Mouse (Mus musculus) regulatory T cell (primary cell): ENCODE measurements around the gene Dock8.

Experiments
- in situ Hi-C: fragments of 300-600 bp; cut with MboI, MseI; formaldehyde crosslinking; loops from one replicate; pipeline ENCODE4 v1.15.1; 2025; ENCODE audit warnings: high pct_unique_total_duplicates

Gene Dock8

DNA sequence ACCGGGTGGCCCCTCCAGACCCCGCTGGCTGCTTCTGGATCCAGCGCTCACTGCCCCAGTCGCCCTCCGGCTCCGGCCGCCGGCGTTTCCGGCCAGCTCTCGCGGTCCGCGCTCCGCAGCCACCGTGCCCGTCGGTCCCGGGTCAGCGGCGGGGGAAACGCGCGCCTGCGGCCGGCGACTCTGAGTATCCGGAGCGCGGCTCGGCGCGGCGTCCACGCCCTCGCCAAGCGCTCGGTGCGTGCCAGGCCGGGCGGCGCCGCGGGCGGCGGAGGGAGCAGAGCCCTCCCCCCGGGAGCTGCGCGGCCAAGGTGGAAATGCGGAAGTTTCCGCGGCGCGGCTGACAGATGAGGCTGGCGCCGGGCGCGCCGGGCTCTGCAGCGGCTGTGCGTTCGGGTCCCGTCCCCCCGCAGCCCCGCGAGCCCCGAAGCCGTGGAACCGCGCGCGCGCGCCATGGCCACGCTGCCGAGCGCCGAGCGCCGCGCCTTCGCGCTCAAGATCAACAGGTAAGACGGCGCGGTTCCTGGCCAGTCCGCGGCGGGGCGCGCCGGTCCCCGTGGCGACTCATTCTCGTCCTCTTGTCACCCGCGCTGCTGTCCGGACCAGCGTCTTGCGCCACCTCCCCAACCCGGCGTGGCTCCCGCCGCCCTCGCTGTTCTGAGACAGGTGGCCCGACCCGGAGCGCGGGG is at the start of gene Dock8:
TSS of gene Dock8 (plus strand) at position 334 of the 686 bp plus-strand sequence.
- in situ Hi-C loops, result no loop called here

DNA sequence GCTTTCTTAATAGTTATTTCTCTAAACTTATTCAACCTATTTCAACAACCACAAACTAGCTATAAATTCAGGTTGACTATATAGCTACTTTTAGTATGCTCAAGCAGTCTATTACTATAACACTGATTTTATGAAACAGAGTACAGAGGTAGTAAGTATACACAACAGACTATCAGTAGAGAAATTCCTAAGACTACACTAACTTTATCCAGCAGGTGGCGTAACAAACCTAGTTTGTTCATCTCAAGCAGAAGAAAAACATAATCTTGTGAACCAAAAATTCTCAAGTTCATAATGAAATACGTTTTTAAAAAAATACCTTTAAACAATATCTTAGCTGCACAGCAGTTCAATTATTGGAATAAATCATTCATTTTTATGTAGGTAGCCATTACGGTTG is 40.8 kb upstream of the Dock8 start:
- in situ Hi-C loops, result no loop called here

DNA sequence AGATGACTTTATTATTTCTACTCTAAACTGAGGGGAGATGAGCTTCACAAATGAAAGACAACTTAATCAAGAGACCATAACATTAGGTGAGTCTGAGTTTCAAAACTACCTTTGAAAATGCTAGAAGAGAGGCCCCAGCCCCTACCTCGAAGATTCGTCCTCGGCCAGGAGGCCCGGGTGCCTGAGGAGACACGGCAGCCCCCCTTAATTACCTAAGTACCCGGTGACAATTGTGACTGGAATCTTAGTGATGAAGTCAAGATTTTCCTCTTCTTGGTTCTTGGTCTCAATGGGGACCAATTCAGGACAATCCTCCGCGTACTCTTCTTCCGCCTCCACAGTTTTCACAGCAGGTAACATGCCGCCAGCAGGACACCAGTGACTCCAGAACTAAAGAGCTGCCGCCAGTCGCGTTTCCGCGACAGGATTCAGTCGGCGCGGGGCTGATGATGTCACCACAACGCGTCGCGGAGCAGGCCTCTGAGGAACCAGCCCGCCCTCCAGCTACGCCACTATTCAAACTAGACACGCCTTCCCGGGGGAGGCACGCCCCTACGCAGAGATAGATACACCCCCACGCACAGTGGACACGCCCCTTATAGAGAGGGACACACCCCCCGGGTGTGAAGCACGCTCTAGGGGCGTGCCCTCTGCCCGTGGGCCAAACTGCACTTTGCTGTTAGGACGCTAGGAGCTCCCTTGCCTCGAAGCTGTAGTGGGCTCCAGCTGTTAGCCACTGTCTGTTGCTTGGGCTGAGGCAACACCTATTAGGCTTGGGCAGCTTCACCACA is 38.0 kb upstream of the Dock8 start, which contains the start of gene Cbwd1:
TSS of gene Cbwd1 (minus strand) at position 439 of the 791 bp plus-strand sequence.
- in situ Hi-C loops, result loop anchor here (10.0 kb wide), 1 partner anchor 93 kb away; no protein-coding TSS in a partner anchor

DNA sequence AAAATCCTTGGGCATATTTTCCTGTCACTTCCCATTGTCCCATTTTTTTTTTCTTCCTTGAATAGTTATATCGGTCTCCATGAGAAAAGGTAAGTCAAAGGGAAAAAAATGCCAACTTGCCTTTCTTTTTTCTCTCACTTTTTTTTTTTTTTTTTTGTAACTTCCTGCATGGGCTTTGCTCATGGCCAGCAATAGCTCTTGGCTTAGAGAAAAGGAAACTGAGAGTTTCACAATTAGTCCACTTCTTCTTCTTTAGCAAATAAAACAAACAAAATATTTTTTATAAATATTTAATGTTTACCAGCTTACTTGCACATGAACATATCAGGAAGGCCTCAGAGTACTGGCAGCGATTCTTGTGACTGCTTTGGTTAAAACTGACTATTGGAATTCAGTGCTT is 33.1 kb upstream of the Dock8 start:
- in situ Hi-C loops, result loop anchor here (5.0 to 10.0 kb wide), 2 partner anchors 89 to 371 kb away; no protein-coding TSS in a partner anchor

DNA sequence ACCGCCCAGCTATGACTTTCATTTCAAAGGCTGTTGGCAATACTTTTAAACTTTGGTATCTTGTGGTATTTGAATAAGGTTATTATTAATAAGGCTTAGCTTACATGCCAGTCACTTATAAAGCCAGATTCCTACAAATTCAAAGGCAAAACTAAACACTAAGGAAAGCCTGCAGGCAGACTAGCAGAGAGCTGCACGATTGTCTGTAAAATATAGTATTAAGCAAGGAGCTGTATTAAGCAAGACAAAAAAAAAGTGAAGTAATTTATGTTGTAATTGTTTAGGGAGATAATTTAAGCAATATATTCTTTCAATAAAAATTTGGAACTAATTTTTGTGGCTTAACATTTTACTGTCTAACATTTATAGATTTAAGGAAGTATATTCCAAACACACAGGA is 32.4 kb upstream of the Dock8 start:
- in situ Hi-C loops, result loop anchor here (5.0 to 10.0 kb wide), 2 partner anchors 88 to 370 kb away; no protein-coding TSS in a partner anchor

DNA sequence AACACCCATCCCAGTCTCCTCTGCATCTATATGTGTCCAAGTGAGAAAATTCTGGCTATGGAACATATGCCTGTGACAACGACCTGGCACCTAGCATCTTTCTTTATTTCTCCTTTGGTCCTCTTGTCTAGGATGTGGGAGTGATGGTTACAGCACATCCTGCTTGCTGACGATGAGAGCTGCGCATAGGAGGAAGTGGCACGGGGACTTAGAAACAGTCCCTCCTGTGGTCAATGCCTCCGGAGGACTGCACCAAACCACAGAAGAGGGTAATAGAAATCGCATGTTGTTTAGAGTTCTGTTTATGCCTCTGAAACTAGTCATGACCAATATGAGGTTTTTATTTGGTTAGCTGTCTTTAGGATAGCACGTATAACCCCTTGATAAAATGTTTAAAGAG is 28.0 kb upstream of the Dock8 start:
- in situ Hi-C loops, result loop anchor here (5.0 kb wide), 1 partner anchor 61 kb away; no protein-coding TSS in a partner anchor

DNA sequence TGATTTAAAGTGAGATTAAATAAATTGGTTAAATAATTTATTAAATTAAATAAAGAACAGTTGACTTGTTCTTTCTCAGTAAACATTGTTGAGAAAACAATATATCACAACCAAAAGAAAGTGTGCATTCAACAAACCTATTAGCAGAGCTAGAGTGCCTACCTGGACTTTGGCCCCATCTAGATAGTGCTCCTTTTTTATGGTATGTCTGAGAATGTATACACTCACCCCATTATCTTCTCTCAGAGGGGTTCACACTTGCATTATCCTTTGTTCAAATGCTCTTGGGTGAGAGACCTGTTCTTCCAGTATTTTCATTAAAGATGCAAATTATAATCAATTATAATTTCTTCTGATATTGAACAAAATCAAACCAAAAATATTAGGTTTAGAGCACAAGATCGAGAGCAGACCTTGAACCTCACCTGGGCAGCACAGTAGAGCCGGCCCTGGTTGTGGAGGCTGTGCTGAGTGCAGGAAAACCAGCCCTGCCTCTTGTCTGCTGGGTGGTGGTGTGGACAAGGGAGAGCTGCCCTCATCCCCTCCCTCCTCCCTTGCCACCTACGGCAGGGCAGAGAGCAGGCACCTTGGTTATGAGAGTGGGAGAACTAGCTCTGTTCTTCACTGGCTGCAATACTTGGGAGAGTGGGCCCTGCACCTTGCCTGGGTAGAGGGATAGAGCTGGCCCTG is 26.5 kb upstream of the Dock8 start:
- in situ Hi-C loops, result loop anchor here (5.0 kb wide), 1 partner anchor 59 kb away; no protein-coding TSS in a partner anchor

DNA sequence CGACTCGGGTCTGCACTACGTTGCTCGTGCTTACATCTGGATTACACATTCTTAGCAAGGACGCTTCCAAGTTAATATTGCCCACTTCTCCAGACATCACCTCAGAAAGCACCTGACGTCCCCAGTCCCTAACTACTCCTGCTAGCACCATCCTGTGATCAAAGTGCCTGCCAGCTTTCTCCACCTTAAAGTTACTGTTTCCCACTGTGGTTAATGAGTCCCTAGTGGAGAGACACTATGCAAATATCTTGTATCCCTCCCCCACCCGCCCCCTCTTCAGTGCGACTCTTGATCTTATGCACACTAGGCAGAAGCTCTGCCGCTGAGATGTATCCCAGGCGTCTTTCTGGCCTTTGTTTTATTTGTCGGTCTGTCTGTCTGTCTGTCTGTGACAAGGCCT is 21.3 kb upstream of the Dock8 start:
- in situ Hi-C loops, result no loop called here

DNA sequence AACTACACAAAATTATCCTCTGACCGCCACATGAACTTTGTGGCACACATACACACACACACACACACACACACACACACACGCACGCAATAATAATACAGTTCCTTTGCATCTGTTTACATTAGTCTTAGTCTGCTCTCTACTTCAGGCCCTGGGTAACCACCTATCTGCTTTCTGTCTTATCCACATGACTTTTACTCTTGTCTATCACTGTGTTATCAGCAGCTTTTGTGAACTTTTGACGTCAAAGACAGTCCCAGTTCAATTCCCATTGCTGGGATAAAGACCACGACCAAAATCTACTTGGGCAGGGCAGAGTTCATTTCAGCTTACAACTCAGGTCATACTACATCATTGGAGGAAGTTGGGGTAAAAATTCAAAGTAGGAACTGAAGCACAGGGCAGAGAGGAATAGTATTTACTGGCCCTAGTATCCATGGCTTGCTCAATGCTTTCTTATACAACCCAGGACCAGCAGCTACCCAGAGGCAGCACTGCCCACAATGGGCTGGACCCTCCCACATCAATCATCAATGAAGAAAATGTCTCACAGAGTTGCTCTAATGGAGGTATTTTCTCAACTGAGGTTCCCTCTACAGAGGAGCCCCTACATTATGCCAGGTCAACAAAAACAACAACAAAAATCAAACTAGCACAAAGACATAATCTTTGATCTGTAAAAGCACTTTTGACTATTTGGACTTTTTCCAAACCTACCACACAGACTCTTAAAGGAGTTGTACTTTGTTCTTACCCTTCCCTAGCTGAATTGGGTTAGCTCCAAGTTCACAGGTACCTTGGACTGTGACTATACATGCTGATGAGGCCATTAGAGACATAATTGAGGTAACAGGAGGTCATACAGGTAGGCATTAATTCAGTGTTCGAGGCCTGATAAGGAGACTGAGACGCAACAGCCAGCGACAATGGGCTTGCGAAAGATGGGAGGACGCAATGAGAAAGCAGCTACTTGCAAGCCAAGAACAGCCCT is 20.2 kb upstream of the Dock8 start:
- in situ Hi-C loops, result no loop called here

DNA sequence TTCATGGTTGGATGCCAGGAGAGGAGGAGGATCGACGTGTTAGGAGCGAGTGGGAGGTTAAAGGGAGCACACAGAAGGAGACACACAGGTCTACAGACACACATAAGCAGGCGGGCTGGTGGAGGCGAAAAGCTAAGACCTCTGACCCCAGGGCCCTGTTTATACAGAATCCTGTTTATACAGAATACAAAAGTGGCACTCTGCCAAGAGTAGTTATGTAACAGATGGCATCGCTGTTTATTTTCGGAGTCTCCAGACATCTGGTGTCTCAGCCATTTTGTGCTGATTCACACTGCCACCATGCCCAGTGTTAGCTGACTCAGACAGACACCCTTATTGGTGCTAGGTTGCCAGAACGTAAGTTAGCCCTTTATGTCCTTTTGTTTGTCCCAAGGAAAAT is 18.0 kb upstream of the Dock8 start:
- in situ Hi-C loops, result no loop called here

DNA sequence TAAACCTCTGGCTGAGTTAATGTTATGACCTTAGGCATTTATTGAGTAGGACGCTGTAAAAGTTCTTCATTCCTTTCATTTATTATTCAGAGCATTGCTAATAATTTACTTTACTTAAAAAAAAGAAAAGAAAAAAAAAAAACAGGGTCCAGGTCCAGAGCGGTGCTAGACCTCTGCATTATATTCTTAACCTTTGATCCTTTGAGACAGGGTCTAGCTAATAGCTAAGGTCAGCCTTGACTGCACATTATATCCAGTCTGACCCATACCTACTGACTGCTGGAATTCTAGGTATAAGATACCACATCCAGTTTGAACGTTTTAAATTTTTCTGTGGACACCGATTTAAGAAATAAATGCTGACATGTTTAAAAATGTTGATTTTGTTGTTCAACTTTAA is 16.3 kb upstream of the Dock8 start:
- in situ Hi-C loops, result no loop called here

DNA sequence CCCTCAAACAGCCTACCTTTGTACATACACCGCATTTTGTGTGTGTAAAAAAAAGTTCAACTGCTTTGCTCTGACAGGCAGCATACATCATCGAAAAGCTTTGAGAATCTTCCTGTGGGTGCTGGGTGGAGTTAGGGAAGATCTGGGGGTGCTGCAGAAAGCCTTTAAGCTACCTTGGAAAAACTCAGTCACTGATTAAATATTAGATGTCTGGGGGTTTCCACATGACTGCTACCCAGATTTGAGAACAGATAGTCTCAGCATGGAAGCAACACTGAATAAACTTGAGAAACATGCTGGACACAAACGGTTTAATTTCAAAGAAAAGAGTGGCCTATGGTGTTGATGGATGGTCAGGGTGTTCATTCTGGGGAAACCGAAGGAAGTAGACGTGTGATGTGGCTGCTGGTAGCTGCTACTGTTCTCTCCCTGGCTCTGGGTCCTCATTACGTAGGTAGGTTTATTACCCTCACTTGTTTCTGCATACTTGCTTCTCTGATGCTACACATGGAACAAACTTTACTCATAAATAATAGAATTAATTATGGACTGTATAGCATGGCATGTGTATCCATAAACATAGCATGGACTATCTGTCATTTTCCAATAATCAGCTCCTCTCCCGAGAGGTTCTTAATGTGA is 15.4 kb upstream of the Dock8 start:
- in situ Hi-C loops, result no loop called here

DNA sequence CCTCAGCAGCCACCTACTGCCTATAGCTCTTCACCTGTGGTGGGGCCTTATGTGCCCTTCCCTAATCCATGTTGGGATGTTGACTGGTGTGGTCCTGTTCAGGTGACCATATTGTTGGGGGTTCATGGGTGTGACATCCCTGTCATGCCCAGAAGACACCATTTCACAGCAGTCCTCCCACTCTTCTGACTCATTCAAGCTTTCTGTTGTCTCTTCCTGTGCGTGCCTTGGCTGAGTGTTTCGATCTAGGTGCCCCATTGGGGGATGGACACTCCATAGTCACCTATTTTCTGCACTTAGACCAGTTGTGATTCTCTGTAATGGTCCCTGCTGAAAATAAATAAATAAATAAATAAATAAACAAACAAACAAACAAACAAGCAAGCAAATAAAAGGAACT is 14.3 kb upstream of the Dock8 start:
- in situ Hi-C loops, result no loop called here

DNA sequence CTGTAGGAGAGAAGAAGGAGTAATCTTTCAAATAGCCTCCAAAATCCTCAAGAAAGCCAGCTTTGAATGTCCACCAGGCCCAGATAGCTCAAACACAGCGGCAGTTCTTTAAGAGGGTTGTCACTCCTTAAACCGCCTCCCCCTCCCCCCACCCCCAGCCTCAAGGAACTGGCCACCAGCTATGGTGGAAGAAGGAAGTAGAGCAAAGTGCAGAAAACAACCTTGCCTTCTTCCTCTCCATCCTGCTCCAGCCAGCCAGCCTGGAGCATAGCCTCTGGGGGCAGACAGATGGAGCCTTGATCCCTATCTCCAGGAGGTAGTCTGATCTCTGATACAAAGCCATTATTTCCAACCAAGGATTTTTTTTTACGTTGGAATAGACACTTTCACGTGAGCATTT is 12.0 kb upstream of the Dock8 start:
- in situ Hi-C loops, result no loop called here

DNA sequence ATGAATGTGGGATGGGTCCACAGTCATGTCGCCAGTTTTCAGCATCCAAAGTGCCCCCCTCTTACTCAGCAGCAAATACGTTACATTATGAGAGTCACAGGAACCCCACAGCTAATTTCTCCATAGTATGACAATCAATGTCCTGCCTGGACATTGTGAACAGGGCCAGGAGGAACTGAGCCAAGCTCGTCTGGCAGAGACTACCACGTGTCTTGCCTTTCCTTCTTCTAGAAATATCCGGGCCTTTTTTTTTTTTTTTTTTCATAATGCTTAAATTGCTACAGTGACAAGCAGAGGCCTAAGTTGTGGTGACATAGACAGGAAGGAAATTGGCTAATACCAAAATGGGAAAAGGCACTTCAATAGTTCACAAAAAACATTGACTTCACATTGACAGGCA is 10.5 kb upstream of the Dock8 start:
- in situ Hi-C loops, result no loop called here

DNA sequence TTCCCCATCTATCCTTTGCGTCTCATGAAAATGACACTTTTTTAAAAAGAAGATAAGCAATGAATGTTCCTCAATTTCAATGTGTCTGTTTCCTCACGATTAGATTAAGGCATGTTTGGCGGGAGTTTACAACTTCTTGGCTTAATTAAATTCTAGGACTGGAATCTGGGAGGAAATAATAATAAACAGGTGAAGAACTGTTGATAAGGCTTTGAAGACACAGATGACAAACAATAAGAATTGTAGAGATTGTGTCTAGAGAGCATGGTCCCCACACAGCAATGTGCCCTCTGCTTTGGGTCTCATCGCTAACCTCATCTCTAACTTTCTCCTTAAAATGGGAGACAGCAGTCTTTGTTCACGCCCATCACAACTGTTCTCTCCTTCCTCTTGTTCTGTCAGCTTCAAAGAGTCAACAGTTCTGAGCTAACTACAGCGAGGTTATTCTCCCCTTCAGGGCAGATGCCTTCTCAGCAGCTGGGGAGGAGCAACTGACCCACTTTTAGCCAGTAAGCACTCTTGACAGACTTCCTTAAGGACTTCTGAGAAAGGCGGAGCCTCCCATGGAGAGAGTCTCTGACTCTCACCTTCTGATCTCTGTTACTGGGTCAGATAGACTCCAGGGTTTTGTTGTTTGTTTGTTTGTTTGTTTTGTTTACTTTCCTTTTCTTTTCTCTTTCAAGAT is 9.1 kb upstream of the Dock8 start:
- in situ Hi-C loops, result no loop called here

DNA sequence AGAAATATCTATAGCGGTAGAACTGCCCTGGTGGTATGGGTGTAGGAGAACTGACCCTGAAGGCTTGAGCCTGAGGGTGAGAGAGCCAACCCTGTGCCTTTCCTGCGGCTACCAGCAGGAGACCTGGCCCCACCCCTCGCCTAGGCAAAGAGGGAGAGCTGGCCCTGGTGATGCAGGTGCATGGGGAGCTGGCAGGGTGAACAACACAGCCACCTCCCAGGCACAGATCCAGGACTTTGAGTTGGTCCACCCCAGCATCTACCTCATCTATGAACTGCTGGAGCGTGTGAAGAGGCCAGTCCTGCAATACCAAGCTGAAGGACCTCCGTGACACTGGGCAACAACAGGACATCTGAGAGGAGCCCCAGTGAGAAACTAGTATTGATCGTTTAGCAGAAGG is 5.8 kb upstream of the Dock8 start:
- in situ Hi-C loops, result no loop called here

DNA sequence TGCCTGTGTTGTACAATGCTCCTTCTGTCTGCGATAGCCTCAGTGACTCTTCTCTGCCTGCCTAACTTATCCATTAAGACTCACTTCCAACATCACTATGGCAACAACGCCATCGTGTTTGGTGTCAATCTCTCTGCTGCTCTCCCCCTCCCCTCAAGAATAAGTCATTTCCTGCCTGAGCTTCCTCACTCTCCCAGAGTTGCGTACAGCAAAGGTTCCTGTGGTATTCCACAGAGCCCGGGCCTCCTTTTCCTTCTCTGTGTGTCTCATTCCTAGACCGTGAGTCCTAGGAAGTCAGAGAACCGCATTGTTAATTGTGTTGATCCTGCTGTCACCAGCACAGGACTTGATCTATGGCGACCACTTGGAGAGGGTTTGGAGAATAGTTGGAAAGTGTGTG is 4.4 kb upstream of the Dock8 start:
- in situ Hi-C loops, result no loop called here

DNA sequence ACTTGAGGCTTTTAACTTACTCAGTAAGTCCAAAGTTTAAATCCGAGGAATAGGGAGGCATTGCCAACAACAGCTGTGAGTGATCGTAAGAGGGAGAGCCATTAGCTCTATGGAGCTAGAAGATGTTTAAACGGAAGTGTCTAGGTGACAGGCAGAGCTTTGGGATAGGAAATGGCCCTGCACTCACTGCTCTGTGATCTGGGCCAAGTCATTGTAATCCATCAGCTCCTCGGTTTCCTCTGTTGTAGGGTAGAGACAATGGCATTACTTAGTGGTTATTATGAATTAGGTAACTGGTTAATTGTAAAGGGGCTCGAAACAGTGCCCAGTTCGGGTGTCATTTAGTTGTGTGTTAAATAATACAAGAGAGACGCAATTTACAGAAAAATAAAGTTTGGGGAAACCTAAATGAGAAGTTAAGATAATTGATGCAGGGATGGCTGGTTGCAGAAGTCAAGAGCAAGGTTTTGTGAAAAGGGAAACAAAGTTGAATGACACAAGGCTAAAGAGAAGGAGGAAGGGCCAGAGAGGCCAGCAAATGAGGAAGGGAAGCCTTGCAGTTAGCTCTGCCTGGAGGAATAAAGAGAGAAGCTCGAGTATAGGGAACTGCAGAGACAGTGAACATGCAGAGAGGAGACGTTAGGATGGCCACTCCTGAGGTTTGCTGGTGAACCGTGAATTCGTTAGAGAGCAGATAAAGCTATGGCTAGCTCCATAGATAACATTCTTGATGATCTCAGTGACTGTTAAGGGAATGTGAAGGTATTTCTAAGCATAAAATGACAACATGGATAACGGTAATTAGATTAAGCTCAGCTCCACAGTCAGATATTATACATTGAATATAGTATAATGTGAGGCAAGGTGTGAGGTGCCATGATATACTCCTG is 2.3 kb upstream of the Dock8 start:
- in situ Hi-C loops, result no loop called here
